Mouse (Mus musculus) ES-CJ7 (cell line): ENCODE data around the gene Rnf150.
"Not testable (repeated sequence)": the region's sequence is repeated elsewhere in the genome, so short reads cannot be mapped to it uniquely, and the experiment has no call there.

Experiments
- DNase-seq: peaks from one replicate; pipeline ENCODE4 v3.0.0; 2011; ENCODE audit warnings: low read depth, low spot score

Rnf150 gene

GRCm38 (mm10) chr8:83076621-83077020, 213.5 kb downstream of the Rnf150 start:
- DNase-seq, result no peak

GRCm38 (mm10) chr8:83077329-83077728, 214.2 kb downstream of the Rnf150 start:
- DNase-seq, result no peak

GRCm38 (mm10) chr8:83078701-83079533, 215.8 kb downstream of the Rnf150 start:
- no peak for DNase-seq

- no peak for DNase-seq
These were observed 216.3 kb downstream of the Rnf150 start for GRCm38 (mm10) chr8:83079534-83079844.

- no peak for DNase-seq
These were observed 218.1 kb downstream of the Rnf150 start for GRCm38 (mm10) chr8:83081266-83081665.

- DNase-seq, result not testable (repeated sequence)
These were observed 218.7 kb downstream of the Rnf150 start for GRCm38 (mm10) chr8:83081806-83082205.

- DNase-seq, result no peak
These were observed 219.1 kb downstream of the Rnf150 start for GRCm38 (mm10) chr8:83082251-83082650.

GRCm38 (mm10) chr8:83083452-83083851, 220.3 kb downstream of the Rnf150 start:
- DNase-seq, result no peak

GRCm38 (mm10) chr8:83085581-83085980, 222.4 kb downstream of the Rnf150 start:
- DNase-seq, result no peak

GRCm38 (mm10) chr8:83086625-83087024, 223.5 kb downstream of the Rnf150 start:
- DNase-seq, result no peak

GRCm38 (mm10) chr8:83087604-83088003, 224.4 kb downstream of the Rnf150 start:
- no peak for DNase-seq

- no peak for DNase-seq
These were observed 225.0 kb downstream of the Rnf150 start for GRCm38 (mm10) chr8:83088156-83088555.

- peak; percentile 86 for DNase-seq
These were observed 226.3 kb downstream of the Rnf150 start for GRCm38 (mm10) chr8:83089336-83089986.

- DNase-seq, result no peak
These were observed 227.3 kb downstream of the Rnf150 start for GRCm38 (mm10) chr8:83090446-83090845.

GRCm38 (mm10) chr8:83100041-83100440, 236.9 kb downstream of the Rnf150 start:
- DNase-seq, result peak; percentile 33

GRCm38 (mm10) chr8:83102957-83103510, 239.9 kb downstream of the Rnf150 start:
- no peak for DNase-seq

GRCm38 (mm10) chr8:83103968-83104367, 240.8 kb downstream of the Rnf150 start:
- DNase-seq, result no peak

- DNase-seq, result peak; percentile 27
These were observed 246.6 kb downstream of the Rnf150 start for GRCm38 (mm10) chr8:83109756-83110155.

GRCm38 (mm10) chr8:83110177-83110576, 247.0 kb downstream of the Rnf150 start:
- DNase-seq, result no peak

- no peak for DNase-seq
These were observed 271.9 kb downstream of the Rnf150 start for GRCm38 (mm10) chr8:83135086-83135485.

- DNase-seq, result no peak
These were observed 276.9 kb downstream of the Rnf150 start for GRCm38 (mm10) chr8:83140068-83140467.

- DNase-seq, result no peak
These were observed 277.6 kb downstream of the Rnf150 start for GRCm38 (mm10) chr8:83140701-83141111.
